ENCODE assay signal across 9 mouse cellular contexts in genomic region chr11:77850401-77851244, GRCm38 (mm10). TPM values are rescaled to one million over a fixed set of nuclear protein-coding genes. Genes with fewer than 3 reads are reported as not detected.
DNase-seq lines count a peak whose midpoint lies in the region; ATAC-seq and TF ChIP-seq lines count a peak whose summit lies in the region.
"Had no signal": no experiment of that assay in that cellular context is flagged by ENCODE, and none has a peak within 500 bp of the region (broad histone marks: within the 10 kb centered on the region; RNA-seq: fewer than 3 reads in every experiment).

No protein-coding gene starts in this region.

- 0 out of 2 replicates have a peak, but pooled peaks have one; percentile 50 for ATAC-seq in embryonic facial prominence, embryonic 11.5 days (replicated peaks; ENCODE audit: insufficient number of reproducible peaks, low FRiP score, low TSS enrichment, low read depth)

- H3K4me3 ChIP-seq in embryonic facial prominence, embryonic 11.5 days (ENCODE audit: low read depth, low read length): no peak overlapping the region
- no peak overlapping the region for H3K4me3 ChIP-seq in embryonic facial prominence, embryonic 10.5 days
- H3K4me3 ChIP-seq in cerebellum, adult 2 months (replicated peaks; ENCODE audit: insufficient read depth, low read depth, low read length): peak overlapping the region; percentile 10
- H3K4me3 ChIP-seq in olfactory bulb, adult 2 months (ENCODE audit: insufficient read depth, low read depth, low read length): peak overlapping the region; percentile 6; the same call in 1 of the 2 replicates
- H3K4me3 ChIP-seq: liver, embryonic 13.5 days had no signal

- no peaks in the 10 kb centered on the region for H3K9me3 ChIP-seq in embryonic facial prominence, embryonic 11.5 days (replicated peaks; ENCODE audit: control insufficient read depth, low read length)
- H3K9me3 ChIP-seq in embryonic facial prominence, embryonic 10.5 days: no peaks in the 10 kb centered on the region
- H3K9me3 ChIP-seq: liver, embryonic 13.5 days had no signal

- no peak for DNase-seq in embryonic facial prominence, embryonic 11.5 days (ENCODE audit: low spot score)
- no peak for DNase-seq in embryonic facial prominence, embryonic 10.5 days (ENCODE audit: low spot score)
- DNase-seq in cerebellum, adult 2 months: peak; percentile 70 to 77
- DNase-seq in heart, adult 9 months (ENCODE audit: low spot score in 2 of 2): peak; percentile 52 to 56
- peak; percentile 72 to 80 for DNase-seq in layer of hippocampus, postnatal 36 days
- no peak for DNase-seq in ovary, postnatal 36 days (ENCODE audit: low spot score)
- no peak for DNase-seq in gastrocnemius, postnatal 25 days
- DNase-seq: liver, embryonic 13.5 days had no signal

- H3K4me2 ChIP-seq in embryonic facial prominence, embryonic 11.5 days (ENCODE audit: low read depth, low read length): no peak overlapping the region
- H3K4me2 ChIP-seq: liver, embryonic 13.5 days had no signal

- H3K27ac ChIP-seq in embryonic facial prominence, embryonic 11.5 days (replicated peaks; ENCODE audit: low read depth, low read length): no peak overlapping the region
- no peak overlapping the region; the same call in 1 of the 2 replicates for H3K27ac ChIP-seq in embryonic facial prominence, embryonic 10.5 days (replicated peaks)
- peak overlapping the region; percentile 26 for H3K27ac ChIP-seq in cerebellum, adult 2 months (ENCODE audit: insufficient read depth, low read length)
- peak overlapping the region; percentile 73 for H3K27ac ChIP-seq in olfactory bulb, adult 2 months (ENCODE audit: insufficient read depth, low read depth, low read length)
- H3K27ac ChIP-seq: liver, embryonic 13.5 days had no signal

- no peak overlapping the region for H3K9ac ChIP-seq in embryonic facial prominence, embryonic 11.5 days (replicated peaks; ENCODE audit: low read length)
- H3K9ac ChIP-seq: liver, embryonic 13.5 days had no signal

- TF ChIP-seq POLR2A in cerebellum, adult 2 months (IDR thresholded peaks at IDR 0.05; ENCODE audit: borderline replicate concordance, insufficient read depth, low read length): no peak
- TF ChIP-seq POLR2A in olfactory bulb, adult 2 months (IDR thresholded peaks at IDR 0.05; ENCODE audit: insufficient read depth, low read depth, low read length): no peak

- 53% methylated on average over 24 of the region's 24 CpGs for WGBS in embryonic facial prominence, embryonic 11.5 days
- WGBS in embryonic facial prominence, embryonic 10.5 days: 63% methylated on average over 24 of the region's 24 CpGs
- WGBS in cerebellum, adult 2 months: 18% methylated on average over 24 of the region's 24 CpGs
- 26% methylated on average over 24 of the region's 24 CpGs for WGBS in olfactory bulb, adult 2 months

- 0 out of 2 replicates have a peak, but pooled peaks have one; percentile 4 for TF ChIP-seq CTCF in cerebellum, adult 2 months (IDR thresholded peaks at IDR 0.05; ENCODE audit: borderline replicate concordance, insufficient read depth, low read depth, low read length)
- no peak for TF ChIP-seq CTCF in olfactory bulb, adult 2 months (IDR thresholded peaks at IDR 0.05; ENCODE audit: insufficient read depth, low read depth, low read length)

- peaks cover 4% of the 10 kb centered on the region; the same call in 1 of the 2 replicates for H3K36me3 ChIP-seq in embryonic facial prominence, embryonic 11.5 days (replicated peaks; ENCODE audit: control insufficient read depth, insufficient read depth, low read depth, low read length)
- peaks cover 89% of the 10 kb centered on the region for H3K36me3 ChIP-seq in embryonic facial prominence, embryonic 10.5 days (replicated peaks)

- H3K27me3 ChIP-seq in embryonic facial prominence, embryonic 11.5 days (ENCODE audit: control insufficient read depth, insufficient read depth, low read length): no peaks in the 10 kb centered on the region
- H3K27me3 ChIP-seq in embryonic facial prominence, embryonic 10.5 days (replicated peaks; ENCODE audit: low read depth, poor library complexity, severe bottlenecking): peaks cover 64% of the 10 kb centered on the region
- no peaks in the 10 kb centered on the region for H3K27me3 ChIP-seq in cerebellum, adult 2 months (ENCODE audit: control insufficient read depth, insufficient read depth, low read length)
- H3K27me3 ChIP-seq: liver, embryonic 13.5 days had no signal

- peaks cover 6% of the 10 kb centered on the region for H3K4me1 ChIP-seq in embryonic facial prominence, embryonic 11.5 days (ENCODE audit: control insufficient read depth, insufficient read depth, low read length)
- H3K4me1 ChIP-seq in embryonic facial prominence, embryonic 10.5 days: peaks cover 57% of the 10 kb centered on the region
- H3K4me1 ChIP-seq in cerebellum, adult 2 months (ENCODE audit: control insufficient read depth, insufficient read depth, low read length): peaks cover 33% of the 10 kb centered on the region
- peaks cover 69% of the 10 kb centered on the region for H3K4me1 ChIP-seq in olfactory bulb, adult 2 months (ENCODE audit: control insufficient read depth, insufficient read depth, low read length)
- H3K4me1 ChIP-seq: liver, embryonic 13.5 days had no signal

RNA-seq across cellular contexts. Expression of gene Pipox, which starts 43.3 kb away (rescaled TPM):
- 2.7 and 3.0 TPM in 2 replicates for polyA plus RNA-seq in embryonic facial prominence, embryonic 11.5 days (2014; fragmentation: Nextera tagmentation; extraction: Ambion mirVana)
- polyA plus RNA-seq in embryonic facial prominence, embryonic 10.5 days (2016; fragmentation: Nextera tagmentation; extraction: Ambion mirVana): 2.1 and 2.7 TPM in 2 replicates
- 6.8 and 9.0 TPM in 2 replicates for polyA plus RNA-seq in cerebellum, adult 2 months (2012; rRNA removed)
- total RNA-seq in layer of hippocampus, postnatal 36 days (2021): 1 to 10 TPM; 1.3 to 1.7 TPM
- not detected in 2 replicates for polyA plus RNA-seq in olfactory bulb, adult 2 months (2012; ENCODE audit: insufficient read depth, insufficient read length, low replicate concordance, missing spikeins)
- under 1 TPM in 1 of 2 experiments, not detected in 1; 0.16 TPM for total RNA-seq in gastrocnemius, postnatal 25 days (2021)

Comparison
In these comparisons a context has a peak if more than half of its experiments do, and no peak if none do; other contexts are left out.
1. DNase-seq: peak in cerebellum, adult 2 months (2 of 2), heart, adult 9 months (2 of 2) and layer of hippocampus, postnatal 36 days (2 of 2); none in embryonic facial prominence, embryonic 11.5 days (single experiment), embryonic facial prominence, embryonic 10.5 days (single experiment), ovary, postnatal 36 days (single experiment) and gastrocnemius, postnatal 25 days (single experiment).
2. H3K27ac ChIP-seq: peak in cerebellum, adult 2 months (single experiment) and olfactory bulb, adult 2 months (single experiment); none in embryonic facial prominence, embryonic 11.5 days (single experiment) and embryonic facial prominence, embryonic 10.5 days (single experiment).
3. H3K4me3 ChIP-seq: peak in cerebellum, adult 2 months (single experiment) and olfactory bulb, adult 2 months (single experiment); none in embryonic facial prominence, embryonic 11.5 days (single experiment) and embryonic facial prominence, embryonic 10.5 days (single experiment).